Mouse (Mus musculus) heart, embryonic 13.5 days (tissue): Measurements from ENCODE around the gene Pofut1. TPM values are rescaled to one million over a fixed set of nuclear protein-coding genes. Genes with fewer than 3 reads are reported as not detected.

Experiments
- ATAC-seq: fragments of 200-750 bp; cut with Nextera tagmentation; 2 replicates; pipeline ENCODE4 v1.8.0; 2017; ENCODE audit warnings: moderate TSS enrichment; ENCODE audit not compliant: insufficient number of reproducible peaks, low FRiP score, low TSS enrichment; ENCODE audit errors: extremely low read depth
- H3K27ac ChIP-seq: fragments of 300-500 bp; sonication (generic); replicated peaks from 2 replicates; pipeline ENCODE4 v1.5.1; 2015; ENCODE audit warnings: moderate library complexity, mild to moderate bottlenecking, inconsistent platforms
- H3K27me3 ChIP-seq: fragments of 300-500 bp; sonication (generic); replicated peaks from 2 replicates; pipeline ENCODE4 v1.6.1; 2015; ENCODE audit warnings: mild to moderate bottlenecking, inconsistent platforms
- H3K36me3 ChIP-seq: fragments of 300-500 bp; sonication (generic); 2 replicates; pipeline ENCODE4 v1.6.1; 2015; ENCODE audit warnings: mild to moderate bottlenecking, inconsistent platforms
- H3K4me1 ChIP-seq: fragments of 300-500 bp; sonication (generic); 2 replicates; pipeline ENCODE4 v1.6.1; 2015; ENCODE audit warnings: inconsistent platforms
- H3K4me2 ChIP-seq: fragments of 300-500 bp; sonication (generic); 2 replicates; pipeline ENCODE4 v1.6.1; 2015; ENCODE audit warnings: inconsistent platforms, mild to moderate bottlenecking, moderate library complexity
- H3K4me3 ChIP-seq: fragments of 300-500 bp; sonication (generic); 2 replicates; pipeline ENCODE4 v1.5.1; 2015; ENCODE audit warnings: moderate library complexity, mild to moderate bottlenecking, inconsistent platforms
- H3K9ac ChIP-seq: fragments of 300-500 bp; sonication (generic); 2 replicates; pipeline ENCODE4 v1.6.1; 2015; ENCODE audit warnings: inconsistent platforms, mild to moderate bottlenecking, moderate library complexity
- H3K9me3 ChIP-seq: fragments of 300-500 bp; sonication (generic); 2 replicates; pipeline ENCODE4 v1.6.1; 2016; ENCODE audit warnings: inconsistent platforms
- WGBS: fragments of 180-500 bp; shearing (Covaris S2); methylation state at CpG from one replicate; pipeline ENCODE4 v1.1.7; 2015; ENCODE audit warnings: mixed read lengths; 5-methylcytosine and 5-hydroxymethylcytosine counted together
- polyA plus RNA-seq: library from polyadenylated mRNA; unstranded; fragments of >200 nt; fragmentation: Nextera tagmentation; extraction: Ambion mirVana; gene quantifications from 2 replicates; pipeline ENCODE4 v1.2.1, GENCODE M21; 2015

The Pofut1 gene
- polyA plus RNA-seq, 1 experiment from 2014 or later = 4.6 TPM

DNA sequence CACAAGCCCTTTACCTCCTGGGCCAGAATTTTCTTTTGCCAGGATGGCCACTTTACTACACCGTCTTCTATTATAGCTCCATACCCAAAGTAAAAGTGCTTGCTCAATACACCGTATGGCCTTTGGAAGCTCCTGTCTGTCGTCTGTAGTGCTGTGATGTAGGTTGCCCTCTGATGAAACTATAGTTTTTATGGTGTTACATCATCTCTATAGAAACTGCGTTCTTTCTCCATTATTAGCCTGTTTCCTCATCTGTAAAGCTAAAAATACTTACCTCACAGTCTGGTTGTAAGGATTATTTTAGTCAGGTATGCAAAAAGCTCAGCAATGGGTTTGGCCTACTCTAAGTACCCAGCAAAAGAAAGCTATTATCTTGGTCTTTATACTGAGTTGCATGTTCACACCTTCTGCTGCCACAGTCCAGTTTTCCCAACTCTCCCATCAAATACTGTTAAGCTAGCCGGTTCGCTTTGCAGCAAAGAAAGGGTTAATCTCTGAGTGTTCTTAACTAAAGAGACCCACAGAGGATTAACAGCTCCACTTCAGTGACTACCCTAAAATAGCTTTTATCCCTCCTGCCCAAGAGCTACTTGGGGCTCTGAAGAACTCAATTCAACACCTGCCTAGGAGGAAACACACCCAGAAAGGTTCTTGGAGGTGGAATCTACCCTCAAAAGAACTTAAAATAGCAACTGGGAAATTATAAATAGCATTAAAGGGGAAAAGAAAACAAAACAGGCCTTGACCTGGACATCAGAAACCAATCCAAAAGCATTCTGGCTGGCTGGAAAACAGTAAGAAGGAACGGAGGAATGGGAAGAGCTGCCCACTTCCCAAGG is 2.1 kb upstream of the Pofut1 start:
- H3K9me3 ChIP-seq = no peaks in the 10 kb centered on the region
- peaks cover 56% of the 10 kb centered on the region for H3K4me1 ChIP-seq
- peak overlapping the region; percentile 99 for H3K9ac ChIP-seq
- peaks cover 34% of the 10 kb centered on the region for H3K36me3 ChIP-seq
- peak overlapping the region; percentile 97 for H3K27ac ChIP-seq
- ATAC-seq = no peak
- 37% methylated on average over 7 of the region's 7 CpGs for WGBS
- no peaks in the 10 kb centered on the region for H3K27me3 ChIP-seq
- H3K4me2 ChIP-seq = peak overlapping the region; percentile 95
- peak overlapping the region; percentile 98 for H3K4me3 ChIP-seq

DNA sequence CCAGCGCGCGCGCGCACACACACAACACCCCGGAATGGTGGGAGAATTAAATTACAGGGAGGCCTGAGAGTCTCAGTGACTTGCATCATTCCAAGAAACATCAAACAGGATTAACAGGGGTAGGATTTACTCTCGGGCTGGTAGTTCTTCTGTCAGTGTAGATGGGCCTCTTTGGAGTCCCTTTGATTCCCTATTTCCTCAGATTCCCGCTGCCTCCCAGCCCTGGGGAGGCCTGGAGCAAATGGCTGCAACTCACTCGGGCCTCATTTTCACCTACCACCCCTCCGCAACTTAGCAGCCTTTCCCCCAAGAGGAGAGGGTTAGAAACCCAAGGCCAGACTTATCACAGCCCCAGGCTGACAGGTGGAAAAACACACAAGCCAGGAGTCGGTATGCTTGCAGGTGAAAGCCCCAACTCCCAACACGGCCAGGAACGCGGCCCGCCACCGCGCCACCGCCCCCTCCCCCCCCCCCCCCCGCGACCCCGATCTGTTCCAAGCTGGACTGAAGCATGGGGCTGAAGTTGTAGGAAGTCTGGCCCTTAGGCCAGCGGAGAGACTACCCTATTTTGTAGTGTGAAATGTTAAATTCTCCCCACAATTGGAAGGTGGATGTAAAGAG is 1.4 kb upstream of the Pofut1 start:
- Histone ChIP-seq H3K4me3 (peak overlapping the region; percentile 98), H3K36me3 (peaks cover 32% of the 10 kb centered on the region), H3K27me3 (no peaks in the 10 kb centered on the region), H3K9me3 (no peaks in the 10 kb centered on the region), H3K4me1 (peaks cover 53% of the 10 kb centered on the region), H3K27ac (peak overlapping the region; percentile 97), H3K9ac (peak overlapping the region; percentile 99), H3K4me2 (peak overlapping the region; percentile 95)
- ATAC-seq = no peak
- WGBS = 3% methylated on average over 21 of the region's 22 CpGs

DNA sequence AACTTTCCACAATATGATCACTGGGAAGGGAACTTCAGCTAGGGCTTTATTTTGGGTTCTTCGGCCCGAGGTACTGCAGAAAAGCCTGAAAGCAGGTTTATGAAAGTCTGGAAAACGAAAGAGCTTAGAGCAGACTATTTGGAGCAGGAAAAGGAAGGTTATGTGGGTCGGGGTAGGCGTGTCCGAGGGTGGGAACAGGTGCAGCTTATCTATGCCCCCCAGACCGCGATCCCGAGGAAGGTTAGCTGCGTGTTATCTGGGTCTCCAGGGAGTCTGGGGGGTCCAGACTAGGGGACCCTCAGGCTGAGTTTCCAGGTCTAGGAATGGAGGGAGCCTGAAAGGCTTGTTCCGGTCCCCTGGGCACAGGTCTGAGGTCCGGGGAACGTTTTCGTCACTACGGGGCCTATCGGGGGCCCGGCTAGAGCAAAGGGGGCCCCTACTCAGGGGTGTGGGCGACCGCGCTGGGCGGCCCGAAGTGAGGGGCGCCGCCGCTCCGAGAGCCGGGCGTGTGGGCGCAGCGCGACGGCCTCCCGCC is 565 bp upstream of the Pofut1 start:
- Histone ChIP-seq H3K9ac (peak overlapping the region; percentile 99), H3K4me1 (peaks cover 53% of the 10 kb centered on the region), H3K36me3 (peaks cover 32% of the 10 kb centered on the region), H3K27ac (peak overlapping the region; percentile 97), H3K4me2 (peak overlapping the region; percentile 95), H3K9me3 (no peaks in the 10 kb centered on the region), H3K27me3 (no peaks in the 10 kb centered on the region), H3K4me3 (peak overlapping the region; percentile 98)
- ATAC-seq = peak; percentile 23
- WGBS = 0% methylated on average over 30 of the region's 33 CpGs

DNA sequence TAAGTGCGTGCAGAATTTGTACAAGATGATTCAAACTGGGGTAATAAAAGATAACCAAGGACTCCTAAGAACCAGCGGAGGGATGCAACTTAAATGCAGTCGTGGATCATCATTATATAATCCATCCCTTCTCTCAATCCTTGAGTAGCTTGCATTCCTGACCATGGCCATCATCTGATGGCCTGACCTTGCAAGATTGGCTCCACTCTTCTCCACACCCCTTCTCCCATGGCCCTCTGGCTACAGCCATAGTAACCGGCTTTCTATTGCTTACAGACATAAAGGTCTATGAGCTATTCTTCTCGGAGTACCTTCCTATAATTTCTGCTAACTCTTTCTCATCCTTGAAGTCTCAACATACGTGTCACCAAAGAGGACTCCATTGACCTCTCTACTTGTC is 823 bp downstream of the Pofut1 start:
- Histone ChIP-seq H3K27me3 (no peaks in the 10 kb centered on the region), H3K4me1 (peaks cover 40% of the 10 kb centered on the region), H3K36me3 (peaks cover 38% of the 10 kb centered on the region), H3K9ac (peak overlapping the region; percentile 99), H3K9me3 (no peaks in the 10 kb centered on the region), H3K4me2 (peak overlapping the region; percentile 95), H3K4me3 (peak overlapping the region; percentile 98), H3K27ac (no peak overlapping the region)
- 62% methylated on average over 6 of the region's 6 CpGs for WGBS
- no peak for ATAC-seq

GRCm38 (mm10) chr2:153249751-153250150 is 8.4 kb downstream of the Pofut1 start:
- Histone ChIP-seq H3K4me3 (no peak overlapping the region), H3K27me3 (no peaks in the 10 kb centered on the region), H3K27ac (no peak overlapping the region), H3K4me2 (no peak overlapping the region), H3K9me3 (no peaks in the 10 kb centered on the region), H3K36me3 (peaks cover 83% of the 10 kb centered on the region), H3K4me1 (no peaks in the 10 kb centered on the region), H3K9ac (no peak overlapping the region)
- WGBS = 84% methylated on average over 5 of the region's 5 CpGs
- ATAC-seq = no peak

DNA sequence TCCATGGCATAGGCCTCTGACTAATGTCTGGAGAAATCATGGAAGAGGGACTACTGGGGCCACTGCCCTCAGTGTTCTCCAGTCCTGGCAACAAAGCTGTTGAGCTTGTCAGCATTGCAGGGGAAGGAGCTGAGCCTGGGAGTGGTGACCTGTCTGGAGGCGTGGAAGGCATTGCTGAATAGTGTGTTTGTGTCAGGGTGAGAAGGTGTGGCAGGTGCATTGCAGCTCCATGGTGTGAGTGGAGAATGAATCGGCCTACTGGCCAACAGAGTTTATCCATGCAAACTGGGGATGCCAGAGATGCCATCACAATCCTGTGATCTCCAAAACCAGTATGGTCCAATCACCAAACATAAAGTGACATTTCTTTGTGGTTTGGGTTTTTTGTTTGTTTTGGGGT is 15.3 kb downstream of the Pofut1 start:
- Histone ChIP-seq H3K36me3 (peaks cover 50% of the 10 kb centered on the region), H3K4me2 (no peak overlapping the region), H3K9me3 (no peaks in the 10 kb centered on the region), H3K4me1 (peaks cover 26% of the 10 kb centered on the region), H3K4me3 (no peak overlapping the region), H3K27me3 (no peaks in the 10 kb centered on the region), H3K9ac (no peak overlapping the region), H3K27ac (no peak overlapping the region)
- no peak for ATAC-seq
- WGBS = 74% methylated on average over 2 of the region's 2 CpGs

GRCm38 (mm10) chr2:153259030-153259863 is 17.9 kb downstream of the Pofut1 start:
- peaks cover 26% of the 10 kb centered on the region for H3K4me1 ChIP-seq
- H3K27me3 ChIP-seq = no peaks in the 10 kb centered on the region
- ATAC-seq = no peak
- no peaks in the 10 kb centered on the region for H3K9me3 ChIP-seq
- H3K27ac ChIP-seq = no peak overlapping the region
- WGBS = 49% methylated on average over 12 of the region's 12 CpGs
- H3K4me3 ChIP-seq = no peak overlapping the region
- H3K4me2 ChIP-seq = no peak overlapping the region
- H3K9ac ChIP-seq = 0 out of 2 replicates have a peak overlapping the region, but pooled peaks have one; percentile 10
- H3K36me3 ChIP-seq = peaks cover 50% of the 10 kb centered on the region

DNA sequence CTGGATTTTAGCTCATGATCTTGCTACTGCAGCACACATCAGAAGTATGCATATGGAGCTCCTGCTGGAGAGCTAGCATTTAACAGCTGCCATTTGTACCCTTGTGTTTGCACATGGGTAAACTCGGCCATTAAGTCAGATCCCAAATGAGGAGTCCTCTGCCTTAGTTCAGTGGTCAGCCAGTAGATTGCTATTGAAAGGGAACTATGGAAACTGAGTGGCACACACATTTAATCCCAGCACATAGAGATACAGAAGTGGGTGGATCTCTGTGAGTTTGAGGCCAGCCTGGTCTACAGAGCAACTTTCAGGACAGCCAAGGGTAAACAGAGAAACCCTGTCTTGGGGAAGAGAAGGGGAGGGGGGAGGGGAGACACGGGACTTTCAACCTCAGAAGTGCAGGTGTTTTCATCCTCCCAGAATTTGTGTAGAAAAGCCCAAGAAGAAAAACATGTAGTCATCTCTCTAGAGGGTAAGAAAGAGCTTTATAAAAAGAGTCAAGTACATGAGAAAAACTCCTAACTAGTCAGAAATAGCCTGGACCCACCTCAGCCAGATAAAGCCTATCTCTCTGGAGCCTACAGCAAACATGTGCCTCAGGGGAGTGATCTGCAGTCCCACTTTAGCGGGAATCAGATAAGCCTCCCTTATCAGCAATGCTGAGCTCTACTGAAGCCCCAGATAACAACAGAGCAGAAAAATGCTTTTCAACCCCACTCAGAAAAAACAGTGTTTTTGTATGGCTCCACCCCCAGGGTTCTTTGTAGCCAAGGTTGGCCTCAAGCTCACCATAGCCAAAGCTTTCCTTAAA is 18.7 kb downstream of the Pofut1 start:
- no peaks in the 10 kb centered on the region for H3K9me3 ChIP-seq
- ATAC-seq = no peak
- peaks cover 52% of the 10 kb centered on the region for H3K36me3 ChIP-seq
- peaks cover 26% of the 10 kb centered on the region for H3K4me1 ChIP-seq
- H3K4me2 ChIP-seq = no peak overlapping the region
- WGBS = 29% methylated on average over 3 of the region's 3 CpGs
- H3K9ac ChIP-seq = no peak overlapping the region
- H3K27ac ChIP-seq = no peak overlapping the region
- H3K27me3 ChIP-seq = no peaks in the 10 kb centered on the region
- H3K4me3 ChIP-seq = no peak overlapping the region

DNA sequence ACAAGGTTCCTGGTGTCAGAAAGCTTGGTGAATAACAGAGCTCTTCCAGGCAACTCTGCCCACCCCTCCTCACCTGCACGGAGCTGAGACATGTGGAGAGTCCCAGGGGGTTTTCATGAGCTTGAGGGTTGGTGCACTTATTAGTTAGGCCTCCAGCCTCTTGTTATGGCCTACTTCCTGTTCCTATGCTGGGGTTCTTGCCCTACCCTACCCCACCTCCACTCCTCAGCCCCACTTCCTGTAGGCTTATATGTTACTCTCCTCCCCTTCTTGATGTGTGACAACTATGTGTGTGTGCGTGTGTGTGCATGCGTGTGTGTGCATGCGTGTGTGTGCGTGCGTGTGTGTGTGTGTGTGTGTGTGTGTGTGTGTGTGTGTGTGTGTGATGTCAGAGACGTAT is 21.7 kb downstream of the Pofut1 start:
- H3K9ac ChIP-seq = no peak overlapping the region
- no peak overlapping the region for H3K4me2 ChIP-seq
- no peaks in the 10 kb centered on the region for H3K27me3 ChIP-seq
- no peak overlapping the region for H3K4me3 ChIP-seq
- WGBS = 80% methylated on average over 7 of the region's 7 CpGs
- H3K9me3 ChIP-seq = no peaks in the 10 kb centered on the region
- no peak for ATAC-seq
- peaks cover 23% of the 10 kb centered on the region for H3K4me1 ChIP-seq
- H3K36me3 ChIP-seq = peaks cover 75% of the 10 kb centered on the region
- no peak overlapping the region for H3K27ac ChIP-seq

- H3K27ac ChIP-seq = no peak overlapping the region
- H3K4me3 ChIP-seq = no peak overlapping the region
- no peak for ATAC-seq
- H3K9ac ChIP-seq = no peak overlapping the region
- no peaks in the 10 kb centered on the region for H3K27me3 ChIP-seq
- no peak overlapping the region for H3K4me2 ChIP-seq
- WGBS = 67% methylated on average over 2 of the region's 2 CpGs
- no peaks in the 10 kb centered on the region for H3K4me1 ChIP-seq
- H3K9me3 ChIP-seq = no peaks in the 10 kb centered on the region
- peaks cover 49% of the 10 kb centered on the region for H3K36me3 ChIP-seq
These were observed 26.0 kb downstream of the Pofut1 start for GRCm38 (mm10) chr2:153267331-153267730.
